Comparison of ENCODE assay signal across 8 mouse cellular contexts in genomic region chr11:102778165-102778564, GRCm38 (mm10). TPM values are rescaled to one million over a fixed set of nuclear protein-coding genes. Genes with fewer than 3 reads are reported as not detected.
DNase-seq lines count a peak whose midpoint lies in the region; ATAC-seq and TF ChIP-seq lines count a peak whose summit lies in the region.

No protein-coding gene starts in this region.

- no peaks in the 10 kb centered on the region for H3K36me3 ChIP-seq in lung, embryonic 14.5 days (ENCODE audit: insufficient read depth)
- peaks cover 23% of the 10 kb centered on the region for H3K36me3 ChIP-seq in hindbrain, embryonic 14.5 days (replicated peaks; ENCODE audit: control insufficient read depth, insufficient read depth)
- H3K36me3 ChIP-seq in neural tube, embryonic 15.5 days = peaks cover 22% of the 10 kb centered on the region

- peak; percentile 47 for DNase-seq in embryo, embryonic 10 days (ENCODE audit: low spot score)
- DNase-seq in embryo, embryonic 9.5 days (ENCODE audit: extremely low spot score) = no peak
- peak; percentile 11 for DNase-seq in lung, embryonic 14.5 days
- no peak for DNase-seq in lung, postnatal 36 days
- no peak for DNase-seq in hindbrain, embryonic 14.5 days (ENCODE audit: low spot score)
- no peak for DNase-seq in left cerebral cortex, adult 18-20 months (ENCODE audit: low spot score in 2 of 2)

- WGBS in lung, embryonic 14.5 days = 22% methylated on average over 14 of the region's 14 CpGs
- WGBS in hindbrain, embryonic 14.5 days = 34% methylated on average over 14 of the region's 14 CpGs
- WGBS in neural tube, embryonic 15.5 days = 47% methylated on average over 14 of the region's 14 CpGs

- no peak overlapping the region; the same call in 1 of the 2 replicates for H3K27ac ChIP-seq in lung, embryonic 14.5 days (ENCODE audit: low read depth)
- no peak overlapping the region for H3K27ac ChIP-seq in hindbrain, embryonic 14.5 days
- H3K27ac ChIP-seq in neural tube, embryonic 15.5 days (replicated peaks) = no peak overlapping the region

- peak overlapping the region; percentile 58 for H3K4me2 ChIP-seq in lung, embryonic 14.5 days
- H3K4me2 ChIP-seq in hindbrain, embryonic 14.5 days (replicated peaks) = 0 out of 2 replicates have a peak overlapping the region, but pooled peaks have one; percentile 35
- H3K4me2 ChIP-seq in neural tube, embryonic 15.5 days = peak overlapping the region; percentile 47

- no peaks in the 10 kb centered on the region for H3K27me3 ChIP-seq in lung, embryonic 14.5 days (ENCODE audit: insufficient read depth, low read length)
- H3K27me3 ChIP-seq in hindbrain, embryonic 14.5 days (ENCODE audit: control insufficient read depth, insufficient read depth, low read length) = no peaks in the 10 kb centered on the region
- no peaks in the 10 kb centered on the region for H3K27me3 ChIP-seq in neural tube, embryonic 15.5 days (replicated peaks)

- 0 out of 2 replicates have a peak, but pooled peaks cover 4% of the 10 kb centered on the region for H3K4me1 ChIP-seq in lung, embryonic 14.5 days (ENCODE audit: insufficient read depth)
- H3K4me1 ChIP-seq in hindbrain, embryonic 14.5 days (replicated peaks; ENCODE audit: control insufficient read depth, insufficient read depth, low read length) = peaks cover 9% of the 10 kb centered on the region; the same call in 1 of the 2 replicates
- H3K4me1 ChIP-seq in neural tube, embryonic 15.5 days = peaks cover 35% of the 10 kb centered on the region

- H3K4me3 ChIP-seq in lung, embryonic 14.5 days (ENCODE audit: low read depth, low read length) = no peak overlapping the region
- no peak overlapping the region for H3K4me3 ChIP-seq in hindbrain, embryonic 14.5 days (replicated peaks; ENCODE audit: low read length)
- H3K4me3 ChIP-seq in neural tube, embryonic 15.5 days (replicated peaks) = no peak overlapping the region

- no peak for ATAC-seq in lung, embryonic 14.5 days (ENCODE audit: insufficient read depth)
- ATAC-seq in hindbrain, embryonic 14.5 days (ENCODE audit: low FRiP score) = no peak
- ATAC-seq in neural tube, embryonic 15.5 days (ENCODE audit: low FRiP score) = no peak
- ATAC-seq in erythroblast, adult 5-6 weeks (replicated peaks; ENCODE audit: low FRiP score, poor library complexity, severe bottlenecking) = no peak

- no peak for TF ChIP-seq CTCF in lung, embryonic 14.5 days (IDR thresholded peaks at IDR 0.05; ENCODE audit: low read depth)

- H3K9ac ChIP-seq in lung, embryonic 14.5 days = peak overlapping the region; percentile 42; the same call in 1 of the 2 replicates
- H3K9ac ChIP-seq in hindbrain, embryonic 14.5 days = peak overlapping the region; percentile 24; the same call in 1 of the 2 replicates
- 0 out of 2 replicates have a peak overlapping the region, but pooled peaks have one; percentile 1 for H3K9ac ChIP-seq in neural tube, embryonic 15.5 days (replicated peaks)

- H3K9me3 ChIP-seq in lung, embryonic 14.5 days (ENCODE audit: low read depth, low read length) = no peaks in the 10 kb centered on the region
- H3K9me3 ChIP-seq in hindbrain, embryonic 14.5 days (ENCODE audit: control insufficient read depth, low read length) = no peaks in the 10 kb centered on the region
- no peaks in the 10 kb centered on the region for H3K9me3 ChIP-seq in neural tube, embryonic 15.5 days (replicated peaks)

RNA-seq across cellular contexts. Expression of gene Adam11, which starts 16.9 kb away (rescaled TPM):
- 5.3 and 5.5 TPM in 2 replicates for polyA plus RNA-seq in lung, embryonic 14.5 days (2014; fragmentation: Nextera tagmentation; extraction: Ambion mirVana)
- 19.2 and 24.1 TPM in 2 replicates for polyA plus RNA-seq in hindbrain, embryonic 14.5 days (2014; fragmentation: Nextera tagmentation; extraction: Ambion mirVana)
- polyA plus RNA-seq in neural tube, embryonic 15.5 days (2015; fragmentation: Nextera tagmentation; extraction: Ambion mirVana) = 28.3 and 34.0 TPM in 2 replicates
- total RNA-seq in left cerebral cortex, adult 18-20 months (2021) = 100 to 1,000 TPM; 125 to 129 TPM
- not detected in 2 replicates for total RNA-seq in erythroblast, adult 5-6 weeks (2015; ENCODE audit: low replicate concordance)
- total RNA-seq in erythroblast, adult 5-6 weeks (2017; ENCODE audit: low replicate concordance) = not detected in 2 replicates

RNA-seq across cellular contexts. Expression of gene Gjc1, which starts 41.3 kb away (rescaled TPM):
- polyA plus RNA-seq in lung, embryonic 14.5 days (2014; fragmentation: Nextera tagmentation; extraction: Ambion mirVana) = 78.1 and 80.7 TPM in 2 replicates
- 31.2 and 34.3 TPM in 2 replicates for polyA plus RNA-seq in hindbrain, embryonic 14.5 days (2014; fragmentation: Nextera tagmentation; extraction: Ambion mirVana)
- 31.9 and 32.8 TPM in 2 replicates for polyA plus RNA-seq in neural tube, embryonic 15.5 days (2015; fragmentation: Nextera tagmentation; extraction: Ambion mirVana)
- 1 to 10 TPM; 3.2 to 4.8 TPM for total RNA-seq in left cerebral cortex, adult 18-20 months (2021)
- total RNA-seq in erythroblast, adult 5-6 weeks (2015; ENCODE audit: low replicate concordance) = not detected in 2 replicates
- total RNA-seq in erythroblast, adult 5-6 weeks (2017; ENCODE audit: low replicate concordance) = 0.09 TPM in 1 of 2 replicates, not detected in the other

RNA-seq across cellular contexts. Expression of gene Higd1b, which starts 57.5 kb away (rescaled TPM):
- 5.4 and 6.8 TPM in 2 replicates for polyA plus RNA-seq in lung, embryonic 14.5 days (2014; fragmentation: Nextera tagmentation; extraction: Ambion mirVana)
- 9.4 and 9.8 TPM in 2 replicates for polyA plus RNA-seq in hindbrain, embryonic 14.5 days (2014; fragmentation: Nextera tagmentation; extraction: Ambion mirVana)
- 10.5 and 11.8 TPM in 2 replicates for polyA plus RNA-seq in neural tube, embryonic 15.5 days (2015; fragmentation: Nextera tagmentation; extraction: Ambion mirVana)
- total RNA-seq in left cerebral cortex, adult 18-20 months (2021) = 1 to 10 TPM; 2.0 to 7.4 TPM
- total RNA-seq in erythroblast, adult 5-6 weeks (2015; ENCODE audit: low replicate concordance) = not detected in 2 replicates
- total RNA-seq in erythroblast, adult 5-6 weeks (2017; ENCODE audit: low replicate concordance) = not detected in 2 replicates

Comparison
In these comparisons a context has a peak if more than half of its experiments do, and no peak if none do; other contexts are left out.
1. DNase-seq: peak in embryo, embryonic 10 days (single experiment) and lung, embryonic 14.5 days (single experiment); none in embryo, embryonic 9.5 days (single experiment), lung, postnatal 36 days (single experiment), hindbrain, embryonic 14.5 days (single experiment) and left cerebral cortex, adult 18-20 months (0 of 2).
2. Peak in every context shown above with its lines, with median percentiles within 50 percentile points of each other: H3K4me2 ChIP-seq and H3K9ac ChIP-seq.